Mouse (Mus musculus) liver, adult 2 months (tissue): ENCODE measurements around the gene Sorl1.

Experiments used
- CTCF ChIP-seq: fragments of 200-500 bp; IDR thresholded peaks from 2 replicates; pipeline ENCODE4 v1.5.1; 2011; ENCODE audit warnings: low read depth, low read length, control low read depth
- POLR2A ChIP-seq: fragments of 200-500 bp; IDR thresholded peaks from 2 replicates; pipeline ENCODE4 v1.6.1; 2011; ENCODE audit warnings: low read length, control low read depth; ENCODE audit not compliant: insufficient read depth; ENCODE audit errors: extremely low read depth

GRCm38 (mm10) chr9:41992841-41993240 is 131.3 kb downstream of the Sorl1 start:
- TF ChIP-seq CTCF (no peak), POLR2A (no peak)
